Mouse (Mus musculus): Measurements from ENCODE around the gene Zfp69.

DNA sequence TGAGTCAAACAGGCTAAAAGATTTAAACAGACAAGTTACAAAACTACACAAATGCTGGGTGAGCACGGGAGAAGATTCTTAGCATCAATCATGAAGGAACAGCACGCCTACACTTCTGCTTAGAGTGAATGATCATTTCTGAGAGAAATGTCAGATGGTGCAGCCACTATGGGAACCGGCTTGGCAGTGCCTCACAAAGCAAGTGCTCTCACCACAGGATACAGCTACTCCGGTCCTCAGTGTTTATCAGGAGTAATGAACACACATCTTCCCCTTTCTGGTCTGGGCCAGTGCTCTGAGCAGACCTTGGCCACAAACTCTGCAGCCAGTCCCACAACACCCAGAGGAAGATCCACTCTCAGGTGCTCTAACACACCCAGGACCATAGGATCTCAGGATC is 47.0 kb downstream of the Zfp69 start:
- TF ChIP-seq CTCF (IDR thresholded peaks at IDR 0.05; ENCODE audit: extremely low read depth, insufficient read depth, insufficient read length, insufficient replicate concordance) (no peak), POLR2A (IDR thresholded peaks at IDR 0.05; ENCODE audit: low read depth, low read length) (no peak)

Data from spleen, adult 2 months (tissue).